Mouse (Mus musculus) G1E-ER4 (cell line): Measurements from ENCODE around the gene Ralb. TPM values are rescaled to one million over a fixed set of nuclear protein-coding genes. Genes with fewer than 3 reads are reported as not detected.

Experiments
- GATA1 ChIP-seq: IDR thresholded peaks from one replicate; pipeline ENCODE4 v1.8.0; 2012; ENCODE audit warnings: low read length, inconsistent platforms
- polyA plus RNA-seq: library from polyadenylated mRNA; stranded (reverse); fragments of >175 nt; gene quantifications from 2 replicates; pipeline ENCODE4 v1.2.3, GENCODE M21; 2012

Gene Ralb
- 50.3 and 55.2 TPM in 2 replicates for polyA plus RNA-seq

DNA sequence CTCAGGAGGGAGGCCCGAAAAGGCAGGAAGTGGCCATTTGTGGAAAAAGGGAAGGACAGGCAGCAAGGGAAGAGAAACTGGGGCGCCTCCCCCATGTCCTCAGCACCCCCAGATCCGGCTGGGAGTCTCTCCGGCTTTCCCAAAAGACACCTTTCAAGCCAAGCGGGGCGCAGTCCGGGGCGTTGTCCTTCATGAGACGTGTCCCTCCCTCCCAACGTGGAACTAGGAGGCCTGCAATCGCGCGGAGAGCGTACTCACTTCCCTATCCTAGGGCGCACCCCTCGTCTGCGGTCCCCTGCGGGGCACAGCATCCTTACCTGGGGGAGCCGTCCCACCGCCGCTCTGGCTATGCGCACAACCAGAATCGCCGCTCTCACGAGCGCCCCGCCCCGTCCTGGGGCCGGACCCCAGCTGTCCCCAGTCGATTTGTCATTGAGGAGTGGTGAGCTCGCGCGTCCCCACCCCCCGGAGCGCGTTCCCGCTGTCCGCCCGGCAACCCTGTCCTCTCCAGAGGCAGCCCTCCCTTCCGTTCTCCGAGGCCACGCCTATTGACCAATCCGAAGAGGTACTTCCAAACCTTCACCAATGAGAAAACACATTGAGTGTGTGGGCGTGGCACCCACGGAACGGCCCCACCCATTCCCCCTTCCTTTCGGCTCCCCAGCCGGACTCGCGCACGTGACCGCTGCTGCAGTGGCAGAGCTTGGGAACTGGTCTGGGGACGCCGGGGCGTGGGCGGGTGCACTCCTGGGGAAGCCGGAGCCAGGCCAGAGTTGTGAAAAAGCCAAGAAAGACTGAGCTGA lies at the start of gene Ralb:
Ralb (minus strand) TSS at position 535 of the 803 bp plus-strand sequence.
- TF ChIP-seq GATA1 = no peak

DNA sequence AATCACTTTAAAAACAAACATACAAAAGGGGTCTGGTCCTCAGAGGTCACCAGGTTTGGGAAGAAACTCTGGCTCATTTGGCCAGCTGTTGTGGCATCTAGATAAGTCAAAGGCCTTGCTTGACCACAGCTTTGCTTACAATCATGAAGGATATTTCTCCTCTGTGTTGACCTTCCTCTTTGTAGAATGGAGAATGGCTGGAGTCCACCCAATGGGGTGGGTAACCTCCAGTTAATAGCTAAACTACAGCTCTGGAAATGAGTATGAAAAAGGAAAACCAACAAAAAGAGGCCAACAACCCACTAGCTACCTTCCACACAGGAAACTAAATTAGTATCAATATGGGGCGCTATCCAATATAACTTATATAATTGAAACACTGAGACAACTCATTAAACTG lies 47.1 kb upstream of the Ralb start:
- TF ChIP-seq GATA1 = no peak

DNA sequence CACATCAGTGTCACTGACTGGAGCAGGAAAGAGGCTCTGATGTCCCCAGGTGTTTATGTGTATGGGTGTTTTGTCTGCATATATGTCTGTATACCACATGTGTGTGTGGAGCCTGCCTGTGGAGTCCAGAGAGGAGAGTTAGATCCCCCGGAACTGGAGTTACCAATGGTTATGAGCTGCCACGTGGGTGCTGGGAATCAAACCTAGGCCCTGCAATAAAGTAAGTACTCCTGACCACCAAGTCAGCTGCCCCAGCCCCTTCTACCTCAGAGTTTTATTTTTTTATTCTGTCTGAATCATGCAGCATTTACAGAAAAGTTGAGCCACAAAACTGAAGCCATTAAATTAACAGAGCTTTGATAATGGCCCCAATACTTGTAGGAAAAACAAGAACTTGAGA lies 45.5 kb upstream of the Ralb start:
- no peak for TF ChIP-seq GATA1

DNA sequence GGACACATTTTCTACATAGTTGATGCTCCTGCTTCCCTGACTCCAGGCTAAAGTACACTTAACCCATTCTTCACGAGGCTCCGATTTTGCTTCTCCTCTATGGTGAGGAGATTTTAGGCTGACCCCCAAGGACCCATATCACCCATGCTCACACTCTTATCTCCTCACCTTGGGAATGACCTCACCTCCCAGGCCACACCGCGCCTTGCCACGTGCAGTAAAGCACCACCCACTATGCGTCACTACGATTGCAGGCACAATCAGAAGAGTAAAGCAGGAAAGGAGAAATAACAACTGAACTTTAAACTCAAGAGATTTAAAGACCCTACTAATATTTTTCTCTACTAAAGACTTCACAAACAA lies 44.7 kb upstream of the Ralb start:
- TF ChIP-seq GATA1 = no peak

DNA sequence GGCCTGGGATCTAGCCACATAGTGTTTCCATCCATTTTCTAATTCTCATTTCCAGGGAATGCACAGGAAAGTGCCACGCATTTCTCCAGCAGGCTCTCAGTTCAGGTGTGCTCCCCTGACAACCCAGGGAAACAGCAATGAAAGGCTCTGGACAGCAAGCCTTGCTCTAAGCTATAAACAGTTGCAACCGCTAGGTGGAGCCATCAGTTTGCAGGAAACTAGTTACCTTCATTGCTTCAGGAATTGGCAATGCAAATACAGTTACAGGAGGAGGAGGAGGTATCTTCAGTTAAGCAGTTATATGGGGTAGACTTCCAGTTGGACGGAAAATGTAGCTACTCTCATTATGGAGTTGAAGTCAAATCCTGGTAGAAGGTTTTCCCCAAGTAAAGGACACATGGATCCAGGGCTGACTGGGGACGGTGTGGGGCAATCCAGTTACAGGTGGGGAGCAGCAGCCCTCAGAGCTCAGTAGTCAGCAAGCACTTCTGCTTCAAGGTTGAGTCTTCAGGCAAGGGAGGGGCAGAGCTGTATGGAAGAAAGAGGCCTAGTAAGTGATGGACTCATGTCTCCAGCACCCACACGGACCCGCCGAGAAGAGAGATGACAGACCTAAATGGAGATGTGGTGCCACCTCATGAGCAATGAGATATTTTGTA lies 44.2 kb upstream of the Ralb start:
- no peak for TF ChIP-seq GATA1

DNA sequence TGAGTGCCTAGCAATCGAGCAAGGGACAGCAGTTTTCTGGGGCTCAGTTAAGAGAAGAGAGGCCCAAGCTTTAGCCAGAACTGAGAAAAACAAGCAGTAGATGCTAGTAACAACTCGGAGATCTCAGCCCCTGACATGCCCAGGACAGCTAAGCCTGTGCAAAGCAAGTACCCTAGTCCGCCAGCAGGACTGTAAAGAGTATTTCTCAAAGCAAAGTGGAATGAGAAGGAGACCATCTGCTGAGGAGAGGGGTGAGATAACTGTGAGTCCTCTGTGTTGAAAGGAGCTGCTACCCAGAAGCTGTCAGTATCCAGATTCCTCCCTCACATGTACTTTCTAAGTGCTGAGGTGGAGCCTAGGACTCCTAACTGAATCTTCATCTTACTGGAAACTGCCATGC lies 41.9 kb upstream of the Ralb start:
- no peak for TF ChIP-seq GATA1

DNA sequence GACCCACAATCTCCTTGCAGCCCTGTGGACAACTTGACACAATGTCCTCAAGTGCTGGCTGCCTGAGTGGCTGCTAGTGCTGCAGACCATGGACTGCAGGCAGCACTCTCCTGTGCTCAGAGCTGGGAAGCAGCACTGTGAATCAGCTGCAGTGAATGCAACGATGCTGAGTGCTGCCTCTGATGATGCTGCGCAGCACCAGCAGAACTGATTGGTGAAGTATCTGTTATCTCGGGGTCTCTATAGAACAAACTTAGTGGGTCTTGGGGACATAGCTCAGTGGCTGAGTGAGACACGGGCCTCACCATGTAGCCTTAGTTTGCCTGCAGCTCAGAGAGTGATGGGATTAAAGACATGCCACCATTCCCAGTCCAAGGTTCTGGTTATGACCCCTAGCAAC lies 41.1 kb upstream of the Ralb start:
- no peak for TF ChIP-seq GATA1

DNA sequence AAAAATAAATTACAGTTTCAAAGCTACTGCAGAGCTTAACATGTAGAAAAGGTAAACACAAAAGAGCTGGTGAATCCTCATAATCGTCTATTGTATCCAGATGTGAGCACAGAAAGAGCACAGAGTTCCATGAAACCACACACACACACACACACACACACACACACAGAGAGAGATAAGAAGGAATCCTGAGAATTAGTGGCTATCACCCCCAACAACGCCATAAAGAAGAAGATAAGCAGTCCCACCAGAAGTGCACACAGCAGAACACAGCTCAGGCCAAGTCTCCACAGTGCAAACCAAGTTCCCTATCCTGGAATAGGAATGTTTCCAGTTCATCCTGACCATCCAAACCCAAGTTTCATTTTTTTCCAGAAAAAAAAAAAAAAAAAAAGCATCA lies 40.6 kb upstream of the Ralb start:
- TF ChIP-seq GATA1 = no peak

DNA sequence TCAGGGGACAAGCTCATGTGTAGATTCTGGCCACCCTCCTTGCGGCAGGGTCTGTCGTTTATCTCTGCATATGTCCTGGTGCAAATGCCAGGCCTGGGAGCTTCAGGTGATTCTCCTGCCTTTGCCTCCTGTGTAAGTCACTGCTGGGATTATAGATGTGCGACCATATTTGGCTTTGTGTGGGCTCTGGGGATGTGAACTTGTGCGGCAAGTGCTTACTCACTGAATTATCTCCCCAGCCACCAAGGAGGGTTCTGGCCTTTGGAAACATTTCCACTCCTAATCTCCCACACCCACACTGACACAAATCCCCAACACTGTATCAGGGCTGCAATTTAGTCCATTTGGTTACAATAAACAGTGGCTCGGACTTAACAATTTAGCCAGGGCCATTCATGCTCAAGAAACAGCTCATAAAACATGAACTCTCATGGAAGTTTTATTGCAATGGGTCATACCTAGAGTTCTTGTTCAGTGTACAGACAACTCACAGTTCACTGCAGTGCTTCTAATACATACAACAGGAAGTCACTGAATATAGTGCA lies 40.1 kb upstream of the Ralb start:
- no peak for TF ChIP-seq GATA1

DNA sequence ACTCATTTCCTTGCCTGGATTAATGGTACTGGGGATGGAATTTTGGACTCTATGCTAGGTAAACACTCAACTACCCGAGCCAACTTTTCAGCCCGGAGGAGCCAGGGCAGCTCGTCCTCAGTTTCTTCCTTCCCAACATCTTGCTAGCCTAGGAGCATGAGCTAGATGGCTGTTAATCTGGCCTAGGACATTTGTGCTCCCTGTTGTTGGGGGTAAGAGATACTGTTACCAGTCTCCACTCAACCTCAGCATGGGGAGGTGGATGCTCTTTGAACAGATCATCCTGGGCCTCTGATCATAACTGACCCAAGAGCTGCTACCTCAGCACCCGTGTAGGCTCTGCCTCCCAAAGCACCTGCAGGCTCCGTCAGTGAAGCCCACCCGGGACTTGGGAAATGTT lies 38.7 kb upstream of the Ralb start:
- TF ChIP-seq GATA1 = no peak

DNA sequence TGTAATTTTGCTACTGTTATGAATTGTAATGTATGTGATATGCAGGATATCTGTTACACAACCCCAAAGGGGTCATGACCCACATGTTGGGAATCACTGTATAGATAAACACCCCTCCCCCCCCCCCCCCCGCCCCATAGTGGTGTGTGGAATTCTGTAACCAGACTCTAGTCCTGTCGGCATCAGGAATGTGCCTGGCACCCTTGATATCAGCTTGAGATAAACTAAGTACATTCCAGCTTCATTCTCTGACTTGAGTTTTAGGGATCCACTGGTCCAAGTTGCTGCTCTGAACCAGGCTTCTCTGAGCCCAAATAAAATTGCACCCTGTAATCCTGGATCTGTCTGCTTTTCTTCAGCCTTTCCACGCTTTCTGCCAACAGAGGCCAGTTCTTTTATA lies 37.0 kb upstream of the Ralb start:
- no peak for TF ChIP-seq GATA1

DNA sequence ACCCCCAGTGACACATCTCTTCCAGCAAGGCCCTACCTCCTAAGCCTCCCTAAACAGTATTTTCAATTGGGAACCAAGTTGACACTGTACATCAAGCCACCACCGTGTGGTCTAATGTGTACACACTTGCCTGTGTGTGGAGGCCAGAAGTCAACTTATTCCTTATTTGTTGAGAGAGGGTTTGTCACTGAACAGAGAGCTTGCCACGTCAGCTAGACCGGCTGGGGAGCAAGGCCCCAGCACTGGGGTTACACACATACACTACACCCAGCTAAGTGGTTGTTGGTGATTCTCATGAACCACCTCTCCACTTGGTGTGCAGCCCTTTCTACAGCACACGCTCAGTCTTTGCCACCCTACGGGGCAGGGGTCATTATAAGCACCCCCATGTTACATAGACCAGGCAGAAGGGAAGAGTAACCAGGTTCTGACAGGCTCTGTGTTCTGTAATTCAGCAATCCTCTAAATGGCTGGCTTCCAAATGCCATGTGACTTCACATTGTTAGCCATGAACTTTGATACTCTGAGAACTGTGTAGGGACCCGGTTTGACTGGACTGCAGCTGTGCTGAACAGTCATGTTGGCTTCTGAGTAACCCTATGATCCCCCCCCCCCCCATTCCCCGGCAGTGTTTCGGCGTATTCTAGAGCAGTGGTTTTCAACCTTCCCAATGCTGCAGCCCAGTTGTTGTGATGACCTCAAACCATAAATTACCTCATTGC lies 36.4 kb upstream of the Ralb start:
- TF ChIP-seq GATA1 = no peak

DNA sequence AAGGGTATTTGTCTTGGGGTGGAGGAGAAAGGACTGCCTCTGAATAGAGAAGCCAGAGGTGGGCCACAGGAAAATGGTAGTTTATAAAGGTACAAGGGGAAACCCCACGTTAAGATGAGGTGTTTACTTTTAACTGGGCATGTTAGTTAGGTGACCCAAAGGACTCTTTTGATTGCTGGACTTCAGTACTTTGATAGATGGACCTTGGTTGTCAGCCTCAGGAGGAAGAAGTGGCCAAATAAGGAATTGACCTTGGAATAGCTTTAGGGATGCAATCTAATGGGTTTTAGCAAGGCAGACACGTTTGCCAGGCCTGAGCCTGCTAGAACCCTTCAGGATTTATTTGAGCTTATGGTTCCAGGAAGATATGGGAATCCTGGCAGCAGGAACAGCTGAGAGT lies 34.7 kb upstream of the Ralb start:
- no peak for TF ChIP-seq GATA1

DNA sequence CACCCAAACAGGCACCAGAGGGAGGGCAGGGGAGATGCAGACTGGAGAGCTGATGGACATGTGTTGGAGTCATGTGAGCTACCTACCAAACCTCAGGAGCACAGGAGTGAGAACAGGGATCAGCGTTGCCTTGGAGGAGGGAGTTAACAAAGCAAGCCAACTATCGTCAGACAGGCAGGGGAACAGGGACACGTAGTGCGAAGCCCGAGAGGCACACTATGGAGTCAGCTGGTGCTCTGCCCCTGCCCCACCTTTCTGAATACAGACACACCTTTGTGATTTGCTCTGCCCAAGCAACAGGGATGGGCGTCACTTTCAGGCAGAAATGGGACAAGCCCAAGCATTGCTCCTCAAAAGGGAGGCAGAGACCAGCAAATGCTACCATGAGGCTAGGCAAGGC lies 33.1 kb upstream of the Ralb start:
- TF ChIP-seq GATA1 = no peak

DNA sequence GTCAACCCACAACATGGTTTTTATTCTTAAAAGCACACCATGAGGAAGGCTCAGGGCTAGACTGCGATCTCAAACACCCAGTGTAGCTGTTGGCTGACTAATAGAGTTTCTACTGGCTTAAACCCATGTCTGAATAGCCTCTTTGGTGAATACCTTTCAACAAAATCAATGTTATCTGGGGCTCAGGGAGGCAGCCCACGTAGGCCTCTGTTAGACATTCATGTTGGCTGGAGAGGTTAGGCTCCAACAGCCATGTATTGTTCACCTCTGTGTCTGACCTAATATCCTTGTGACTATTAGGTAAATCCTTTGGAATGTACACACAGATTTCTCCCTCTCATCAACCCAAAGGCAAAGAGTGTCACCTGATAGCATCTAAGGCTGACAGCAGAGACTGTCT lies 31.5 kb upstream of the Ralb start:
- no peak for TF ChIP-seq GATA1

DNA sequence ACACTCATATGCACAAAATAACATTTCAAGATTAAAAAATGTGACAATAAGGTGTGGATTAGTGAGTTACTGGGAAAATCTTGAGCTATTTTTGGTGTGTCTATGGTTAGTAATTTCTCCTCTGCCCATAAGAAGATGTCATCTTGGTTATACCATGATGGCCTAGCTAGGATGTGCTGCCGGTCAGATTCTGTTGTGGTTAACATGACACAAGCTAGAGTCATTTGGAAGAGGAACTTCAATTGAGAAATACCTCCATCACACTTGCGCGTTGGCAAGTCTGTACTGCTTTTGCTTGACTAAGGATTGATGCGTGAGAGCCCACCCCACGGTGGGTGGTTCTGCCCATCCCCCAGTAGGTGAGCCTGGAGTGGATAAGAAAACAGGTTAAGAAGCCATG lies 29.7 kb upstream of the Ralb start:
- TF ChIP-seq GATA1 = no peak

DNA sequence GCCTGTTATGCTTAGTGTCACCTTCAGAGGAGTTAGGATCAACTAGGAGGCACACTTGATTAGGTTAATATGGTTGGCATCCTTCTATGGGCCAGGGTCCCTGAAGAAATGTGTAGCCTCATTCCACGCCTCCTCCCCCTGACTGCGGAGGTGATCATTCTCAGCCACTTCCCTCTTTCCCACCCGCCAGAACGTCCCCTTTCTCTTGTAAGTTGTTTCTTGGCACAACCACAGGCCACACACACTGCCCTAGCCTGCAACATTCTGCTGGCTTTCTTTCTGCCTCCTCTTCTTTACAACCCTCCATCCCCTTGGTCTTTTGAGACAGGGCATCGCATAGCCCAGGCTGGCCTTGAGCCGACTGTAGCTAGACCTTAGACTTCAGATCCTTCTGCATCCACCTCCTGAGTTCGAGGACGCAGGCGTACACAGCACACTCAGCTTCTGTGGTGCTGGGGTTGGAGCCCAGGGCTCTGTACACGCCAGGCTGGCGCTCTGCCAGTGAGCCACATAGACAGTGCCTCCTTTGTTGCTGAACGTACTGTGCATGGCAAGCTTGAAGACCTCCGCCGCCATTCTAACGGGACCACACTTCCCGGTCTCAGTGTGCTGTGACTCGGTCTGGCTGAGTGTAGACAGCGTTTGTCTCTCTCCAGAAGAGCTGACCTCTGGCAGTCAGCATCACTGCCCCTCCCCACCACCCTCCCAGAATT lies 28.7 kb upstream of the Ralb start:
- TF ChIP-seq GATA1 = no peak
